Comparison of ENCODE assay signal across 9 mouse cellular contexts in genomic region chr11:52097596-52097995, GRCm38 (mm10). TPM values are rescaled to one million over a fixed set of nuclear protein-coding genes. Genes with fewer than 3 reads are reported as not detected.
DNase-seq lines count a peak whose midpoint lies in the region; ATAC-seq and TF ChIP-seq lines count a peak whose summit lies in the region.
"Had no signal": no experiment of that assay in that cellular context is flagged by ENCODE, and none has a peak within 500 bp of the region (broad histone marks: within the 10 kb centered on the region; RNA-seq: fewer than 3 reads in every experiment).

No protein-coding gene starts in this region.

- no peaks in the 10 kb centered on the region for H3K27me3 ChIP-seq in kidney, embryonic 16.5 days (ENCODE audit: insufficient read depth, low read length)
- H3K27me3 ChIP-seq in hindbrain, embryonic 15.5 days = no peaks in the 10 kb centered on the region
- no peaks in the 10 kb centered on the region for H3K27me3 ChIP-seq in myocyte (ENCODE audit: control insufficient read depth, insufficient read depth, insufficient read length)
- H3K27me3 ChIP-seq: Patski had no signal

- peaks cover 38% of the 10 kb centered on the region for H3K79me2 ChIP-seq in myocyte (ENCODE audit: control insufficient read depth, insufficient read depth)

- no peak for TF ChIP-seq POLR2A in myocyte (IDR thresholded peaks at IDR 0.05; ENCODE audit: insufficient read length, low read depth)

- no peak for ATAC-seq in kidney, embryonic 16.5 days (ENCODE audit: low FRiP score, low TSS enrichment)
- ATAC-seq in hindbrain, embryonic 15.5 days (ENCODE audit: low FRiP score, low read depth) = no peak

- H3K4me1 ChIP-seq in kidney, embryonic 16.5 days (ENCODE audit: insufficient read depth, low read length) = peaks cover 27% of the 10 kb centered on the region
- peaks cover 34% of the 10 kb centered on the region for H3K4me1 ChIP-seq in hindbrain, embryonic 15.5 days (replicated peaks)

- no peaks in the 10 kb centered on the region for H3K9me3 ChIP-seq in kidney, embryonic 16.5 days (ENCODE audit: low read length)
- H3K9me3 ChIP-seq in hindbrain, embryonic 15.5 days = no peaks in the 10 kb centered on the region

- H3K4me3 ChIP-seq in kidney, embryonic 16.5 days (ENCODE audit: low read length) = no peak overlapping the region
- peak overlapping the region; percentile 100; the same call in 1 of the 2 replicates for H3K4me3 ChIP-seq in hindbrain, embryonic 15.5 days
- peak overlapping the region; percentile 74 for H3K4me3 ChIP-seq in myocyte

- no peaks in the 10 kb centered on the region for H3K36me3 ChIP-seq in kidney, embryonic 16.5 days (ENCODE audit: insufficient read depth, low read length)
- no peaks in the 10 kb centered on the region for H3K36me3 ChIP-seq in hindbrain, embryonic 15.5 days
- H3K36me3 ChIP-seq in myocyte (ENCODE audit: control insufficient read depth, insufficient read depth) = peaks cover 6% of the 10 kb centered on the region

- no peak overlapping the region for H3ac ChIP-seq in myocyte (ENCODE audit: control insufficient read depth, insufficient read length)

- intact Hi-C loops in left cerebral cortex, postnatal 25 days (cut with DNase I) = no loop called here

- peak overlapping the region; percentile 74; the same call in 1 of the 2 replicates for H3K9ac ChIP-seq in kidney, embryonic 16.5 days (replicated peaks; ENCODE audit: low read length)
- no peak overlapping the region for H3K9ac ChIP-seq in hindbrain, embryonic 15.5 days

- WGBS in kidney, embryonic 16.5 days = 51% methylated on average over 2 of the region's 2 CpGs
- 72% methylated on average over 2 of the region's 2 CpGs for WGBS in hindbrain, embryonic 15.5 days

- DNase-seq in kidney, postnatal 14 days = no peak
- DNase-seq in cerebellum, adult 9-10 months = peak; percentile 66
- DNase-seq in left cerebral cortex, postnatal 25 days (ENCODE audit: low spot score in 2 of 2) = no peak
- DNase-seq in left cerebral cortex, adult 8-10 months (ENCODE audit: low spot score in 2 of 2) = no peak
- DNase-seq in thymus, postnatal 36 days = no peak

- peak overlapping the region; percentile 77; the same call in 1 of the 2 replicates for H3K4me2 ChIP-seq in kidney, embryonic 16.5 days (replicated peaks; ENCODE audit: low read depth, low read length)
- peak overlapping the region; percentile 84 for H3K4me2 ChIP-seq in hindbrain, embryonic 15.5 days
- peak overlapping the region; percentile 87 for H3K4me2 ChIP-seq in myocyte (ENCODE audit: low read depth)

- peak overlapping the region; percentile 93 for H3K27ac ChIP-seq in kidney, embryonic 16.5 days (ENCODE audit: low read length)
- H3K27ac ChIP-seq in hindbrain, embryonic 15.5 days (replicated peaks) = peak overlapping the region; percentile 95

TF ChIP-seq in myocyte, 11 proteins besides CTCF, POLR2A, EP300 and RAD21:
- TF ChIP-seq MYOG (IDR thresholded peaks at IDR 0.05; ENCODE audit: control insufficient read depth in 1 of 3, insufficient read depth in 1 of 3, insufficient read length in 2 of 3, low read depth in 2 of 3) (no peak), CEBPB (IDR thresholded peaks at IDR 0.05; ENCODE audit: insufficient read depth, poor library complexity, severe bottlenecking) (no peak), MAX (IDR thresholded peaks at IDR 0.05; ENCODE audit: low read depth) (no peak), USF1 (IDR thresholded peaks at IDR 0.05; ENCODE audit: low read depth) (no peak), REST (IDR thresholded peaks at IDR 0.05; ENCODE audit: insufficient read depth, insufficient read length) (no peak), TCF12 (IDR thresholded peaks at IDR 0.05; ENCODE audit: insufficient read depth, poor library complexity, severe bottlenecking) (no peak), POLR2AphosphoS2 (IDR thresholded peaks at IDR 0.05; ENCODE audit: insufficient read length, low read depth) (no peak), SRF (IDR thresholded peaks at IDR 0.05; ENCODE audit: control insufficient read depth, insufficient read length, low read depth) (no peak), E2F4 (IDR thresholded peaks at IDR 0.05; ENCODE audit: insufficient read depth) (no peak), TCF3 (IDR thresholded peaks at IDR 0.05; ENCODE audit: insufficient read length, low read depth) (no peak), MYOD1 (IDR thresholded peaks at IDR 0.05; ENCODE audit: control insufficient read depth in 1 of 3, insufficient read length in 2 of 3, low read depth in 2 of 3) (no peak)

RNA-seq across cellular contexts. Expression of gene Ppp2ca, which starts 0.9 kb away (rescaled TPM):
- 68.4 and 75.1 TPM in 2 replicates for polyA plus RNA-seq in kidney, embryonic 16.5 days (2015; fragmentation: Nextera tagmentation; extraction: Ambion mirVana)
- polyA plus RNA-seq in hindbrain, embryonic 15.5 days (2015; fragmentation: Nextera tagmentation; extraction: Ambion mirVana) = 126 and 131 TPM in 2 replicates
- 56.4 TPM for polyA plus RNA-seq in myocyte (2012; fragmentation: generic; extraction: Trizol)
- 100 to 1,000 TPM; 123 to 128 TPM for total RNA-seq in left cerebral cortex, postnatal 25 days (2021)
- total RNA-seq in left cerebral cortex, adult 8-10 months (2022) = 100 to 1,000 TPM; 110 to 125 (median 118) TPM

RNA-seq across cellular contexts. Expression of gene Olfr1373, which starts 47.7 kb away (rescaled TPM):
- not detected in 2 replicates for polyA plus RNA-seq in kidney, embryonic 16.5 days (2015; fragmentation: Nextera tagmentation; extraction: Ambion mirVana)
- not detected in 2 replicates for polyA plus RNA-seq in hindbrain, embryonic 15.5 days (2015; fragmentation: Nextera tagmentation; extraction: Ambion mirVana)
- not detected for polyA plus RNA-seq in myocyte (2012; fragmentation: generic; extraction: Trizol)
- not detected for total RNA-seq in left cerebral cortex, postnatal 25 days (2021)
- total RNA-seq in left cerebral cortex, adult 8-10 months (2022) = not detected
- polyA plus RNA-seq: Patski had no signal
